Mouse (Mus musculus) mesoderm, embryonic 11.5 days (tissue): Measurements from ENCODE around the gene Slc35f1.

Experiments used
- DNase-seq: peaks from one replicate; pipeline ENCODE4 v3.0.0-alpha.2; 2012; ENCODE audit warnings: low read depth, low spot score

The Slc35f1 gene

DNA sequence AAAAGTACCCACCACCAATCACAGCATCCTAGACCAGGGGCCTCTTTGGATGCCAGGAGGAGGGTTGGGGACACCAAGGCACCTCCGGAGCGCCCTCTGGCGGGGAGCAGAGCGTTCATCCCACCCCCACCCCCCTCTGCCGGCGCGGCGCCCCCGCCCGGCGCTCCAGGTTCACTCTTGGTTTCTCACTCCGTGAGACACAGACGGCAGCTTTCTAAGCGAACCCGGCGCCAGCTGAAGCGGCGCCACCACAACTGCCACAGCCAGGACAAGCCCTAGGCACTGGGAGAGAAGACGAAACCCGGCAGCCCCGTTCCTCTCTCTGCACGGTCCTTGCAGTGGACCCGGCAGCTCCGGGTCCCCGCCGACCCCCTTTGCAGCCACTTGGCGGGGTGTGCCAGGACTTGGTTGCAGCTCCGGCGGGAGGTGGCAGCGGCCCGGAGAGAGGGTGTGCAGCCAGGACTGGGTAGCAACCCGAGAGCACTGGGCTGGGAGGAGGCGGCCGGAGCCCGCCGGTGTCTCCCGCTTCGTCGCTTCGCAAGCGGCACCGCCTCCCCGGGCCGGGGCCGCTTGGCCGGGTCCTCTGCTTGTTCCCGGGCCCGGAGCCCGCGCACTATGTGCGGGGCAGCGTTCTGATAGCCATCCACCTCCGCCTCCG, at the start of gene Slc35f1:
Slc35f1 (plus strand) TSS at position 200 of the 658 bp plus-strand sequence.
- peak; percentile 91 for DNase-seq

DNA sequence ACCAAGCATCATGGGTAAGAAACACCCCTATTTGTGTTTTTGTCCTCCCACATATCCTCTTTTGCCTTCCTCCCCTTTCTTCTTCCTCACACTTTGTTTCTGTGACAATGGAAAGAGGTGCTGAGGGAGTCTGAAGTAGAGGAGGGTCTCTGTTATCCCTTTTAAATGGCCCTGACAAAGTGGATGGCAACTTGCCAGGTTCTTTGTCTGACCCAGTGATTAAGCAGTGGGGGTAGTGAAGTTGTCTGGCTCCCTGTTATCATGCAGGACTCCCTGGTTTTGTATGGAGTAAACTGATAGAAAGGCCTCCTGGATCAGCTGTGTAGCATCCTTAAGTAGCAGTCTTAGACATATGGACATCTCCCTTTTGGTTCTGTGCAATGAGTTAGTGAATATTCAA, 19.1 kb upstream of the Slc35f1 start:
- no peak for DNase-seq

DNA sequence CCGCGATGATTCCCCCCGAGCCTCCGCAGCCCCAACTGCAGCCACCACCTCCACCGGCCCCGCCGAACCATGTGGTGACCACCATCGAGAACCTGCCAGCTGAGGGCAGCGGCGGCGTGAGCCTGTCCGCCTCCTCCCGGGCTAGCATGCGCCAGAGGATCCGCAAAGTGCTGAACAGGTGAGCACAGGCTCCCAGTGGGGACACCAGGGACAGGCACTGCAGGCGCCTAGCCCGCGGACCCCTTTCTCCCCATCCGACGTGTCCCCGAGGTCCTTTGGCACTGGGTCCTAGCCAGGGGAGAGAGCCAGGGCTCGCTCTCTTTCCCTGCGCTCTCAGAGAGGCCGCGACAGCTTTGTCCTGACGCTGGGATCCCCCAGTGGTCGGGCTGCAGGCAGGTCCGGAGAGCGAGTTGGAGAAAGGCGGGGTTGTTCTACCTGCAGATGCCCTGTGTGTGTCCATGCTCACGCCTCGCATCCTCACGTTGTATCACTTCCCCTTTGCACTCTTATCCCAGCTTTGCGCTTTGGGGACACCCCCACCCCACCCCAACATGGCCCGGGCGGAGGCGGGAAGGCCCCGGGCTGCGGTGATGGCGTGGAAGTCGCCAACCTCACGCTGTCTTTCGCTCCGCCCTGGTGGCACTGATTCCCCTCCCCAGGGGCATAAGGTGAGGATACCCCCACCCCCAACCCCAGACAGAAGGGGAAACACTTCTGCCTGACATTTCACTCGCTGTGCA, 829 bp downstream of the Slc35f1 start:
- DNase-seq, result peak; percentile 63

DNA sequence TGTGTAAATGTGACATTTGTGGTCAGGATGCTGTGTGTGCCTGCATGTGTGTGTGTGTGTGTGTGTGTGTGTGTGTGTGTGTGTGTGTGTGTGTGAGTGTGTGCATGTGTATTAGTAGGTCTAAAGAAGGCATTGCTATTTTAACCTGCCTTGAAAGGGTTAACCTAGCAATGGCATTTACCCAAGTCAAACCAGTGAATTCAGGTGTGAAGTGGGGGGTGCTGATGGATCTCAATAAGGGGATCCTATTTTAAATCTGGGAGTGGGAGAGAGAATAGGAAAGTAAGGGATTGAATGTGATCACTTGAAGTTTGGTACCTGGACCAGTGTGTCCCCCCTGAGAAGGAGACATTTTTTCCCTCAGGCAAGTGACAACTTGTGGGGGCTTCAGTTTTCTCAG, 13.4 kb downstream of the Slc35f1 start:
- no peak for DNase-seq

DNA sequence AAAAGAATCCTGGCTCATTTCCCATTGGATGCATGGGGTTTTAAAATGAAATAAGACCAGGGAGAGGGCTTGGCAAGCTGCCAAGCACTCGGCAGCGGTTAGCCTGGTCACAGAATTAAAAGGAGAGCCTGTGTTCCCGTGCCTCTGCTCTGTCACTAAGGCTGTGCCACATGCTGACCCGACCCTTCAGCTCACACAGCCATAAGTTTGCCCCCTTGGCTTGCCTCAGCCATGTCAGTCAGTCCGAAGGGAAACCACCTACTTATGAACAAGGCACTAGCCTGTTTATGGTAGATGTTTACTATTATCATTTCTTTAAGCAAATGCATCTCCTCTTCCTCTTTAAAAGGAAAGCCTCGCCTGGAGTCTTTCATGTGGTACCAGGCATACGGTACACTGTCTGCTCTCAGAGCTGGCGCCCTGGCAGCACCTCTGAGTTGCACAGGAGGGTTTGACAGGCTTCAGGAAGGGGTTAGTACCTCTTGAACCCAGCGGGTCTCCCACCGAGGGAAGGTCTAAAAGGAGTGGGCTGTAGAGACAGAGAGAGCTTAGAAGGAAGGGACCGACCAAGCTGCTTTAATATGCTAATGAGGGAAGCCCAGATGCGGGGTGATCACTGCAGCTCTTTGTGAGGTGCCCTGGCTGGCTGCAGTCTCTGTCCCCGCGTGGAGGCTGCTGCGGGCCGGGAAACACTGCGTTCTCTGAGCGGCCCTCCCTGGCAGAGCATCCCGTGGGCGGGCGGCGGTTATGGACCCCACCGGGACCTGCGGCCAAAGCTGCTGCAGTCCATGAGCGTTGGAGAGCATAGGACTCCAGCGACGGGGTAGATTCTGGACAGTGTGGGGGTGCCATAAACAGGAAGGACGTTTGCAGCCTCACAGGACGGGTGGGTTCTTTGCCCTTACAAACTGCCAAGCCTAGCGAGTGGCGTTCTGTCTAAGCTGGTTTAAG, 14.0 kb downstream of the Slc35f1 start:
- peak; percentile 82 for DNase-seq

DNA sequence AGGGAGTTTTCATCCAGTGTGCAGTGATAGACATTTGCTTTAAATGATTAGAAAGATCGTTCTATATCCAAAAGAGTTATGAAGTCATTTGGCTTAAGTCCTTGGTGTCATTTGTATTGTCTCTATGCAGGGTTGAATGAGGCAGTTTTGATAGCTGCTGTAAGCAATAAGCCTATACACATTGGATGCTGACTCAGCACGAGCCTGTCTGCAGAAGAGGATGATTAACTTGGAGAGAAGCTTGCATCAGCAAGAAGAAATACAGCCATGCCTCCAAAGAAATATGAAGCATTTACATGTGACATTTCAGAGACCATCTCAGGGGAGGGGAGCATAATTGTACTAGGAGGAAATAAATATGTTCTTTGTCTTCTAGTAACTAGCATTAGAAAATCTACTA, 19.1 kb downstream of the Slc35f1 start:
- no peak for DNase-seq

DNA sequence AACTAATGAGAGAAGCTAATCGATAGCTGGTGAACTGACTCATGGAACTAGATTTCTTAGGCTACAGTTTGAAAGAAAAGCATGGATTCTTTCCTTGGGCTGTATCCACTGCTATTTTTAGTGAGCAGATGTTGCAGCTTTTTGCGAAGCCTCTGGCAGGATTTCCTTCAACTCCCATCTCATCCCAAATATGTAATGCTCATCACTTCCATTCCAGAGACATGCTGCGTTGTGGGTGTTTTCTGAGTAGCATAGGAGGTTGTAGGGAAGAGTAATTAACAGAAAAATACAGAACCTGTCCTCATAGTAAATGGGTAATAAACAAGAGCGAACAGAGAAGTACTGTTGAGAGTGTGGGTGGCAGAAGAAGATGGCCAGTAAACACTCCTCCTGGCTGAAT, 21.8 kb downstream of the Slc35f1 start:
- no peak for DNase-seq

DNA sequence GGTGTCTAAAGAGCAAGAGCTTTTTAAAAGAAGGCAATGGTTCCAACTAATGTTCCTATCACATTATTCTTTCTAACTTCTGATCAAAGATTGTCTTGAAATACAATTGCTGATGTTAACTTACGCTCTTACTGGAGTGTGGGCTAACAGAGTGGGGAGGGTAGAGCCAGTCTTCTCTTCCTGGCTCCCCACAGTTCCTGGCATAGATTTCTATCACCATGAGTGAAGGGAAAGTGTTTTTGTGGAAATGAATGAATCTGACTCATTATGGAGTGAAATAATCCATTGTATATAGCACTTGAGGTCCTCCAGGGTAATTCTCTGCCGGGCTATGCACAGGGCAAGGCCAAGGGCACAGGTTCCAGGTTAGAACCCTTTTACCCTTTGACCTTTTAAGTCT, 24.2 kb downstream of the Slc35f1 start:
- no peak for DNase-seq

DNA sequence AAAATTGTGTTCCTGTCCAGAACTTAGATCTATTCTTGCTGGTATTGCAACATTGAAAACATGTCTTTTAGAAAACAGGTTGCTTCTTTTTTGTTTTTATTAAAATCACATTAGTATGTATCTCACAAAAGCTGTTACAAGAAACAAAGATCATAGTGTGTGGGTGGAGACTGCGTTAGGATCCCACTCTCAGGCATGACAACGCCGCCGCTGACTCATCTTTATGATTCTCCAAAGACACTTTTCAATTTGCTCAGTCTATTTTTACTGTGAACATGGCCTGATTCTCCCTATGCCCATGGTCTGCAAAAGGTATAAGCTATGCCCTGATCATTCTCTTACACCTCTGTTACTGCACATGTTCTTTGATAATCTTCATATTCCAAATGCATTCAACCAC, 24.8 kb downstream of the Slc35f1 start:
- no peak for DNase-seq

DNA sequence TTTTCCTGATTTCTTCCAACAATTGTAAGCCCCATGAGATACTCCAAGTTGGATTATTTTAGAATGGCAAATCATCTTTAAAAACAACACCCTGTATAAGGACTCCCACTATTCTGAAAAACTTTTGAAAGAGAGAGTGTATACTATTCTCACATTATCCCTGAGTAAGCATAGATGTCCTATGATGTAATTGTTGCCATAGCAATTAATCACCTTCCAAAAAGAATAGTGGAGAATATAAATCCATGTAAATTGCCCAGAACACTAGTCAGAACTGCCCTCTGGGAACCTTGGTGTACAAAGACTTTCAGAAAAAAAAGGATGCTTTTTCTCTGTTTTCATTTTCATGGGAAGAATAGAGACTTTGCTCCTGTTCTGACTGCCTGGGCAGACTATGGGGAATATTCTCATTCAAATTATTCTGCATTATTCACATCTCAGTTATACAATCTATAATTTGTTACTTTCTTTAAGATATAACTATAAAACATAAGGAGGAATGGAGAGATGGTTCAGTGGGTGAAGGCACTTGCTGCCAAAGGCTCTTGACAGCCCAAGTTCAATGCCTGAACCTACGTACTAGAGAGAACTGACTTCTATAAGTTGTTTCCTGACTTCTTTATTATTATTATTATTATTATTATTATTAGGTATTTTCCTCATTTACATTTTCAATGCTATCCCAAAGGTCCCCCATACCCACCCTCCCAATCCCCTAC, 28.0 kb downstream of the Slc35f1 start:
- DNase-seq, result no peak

DNA sequence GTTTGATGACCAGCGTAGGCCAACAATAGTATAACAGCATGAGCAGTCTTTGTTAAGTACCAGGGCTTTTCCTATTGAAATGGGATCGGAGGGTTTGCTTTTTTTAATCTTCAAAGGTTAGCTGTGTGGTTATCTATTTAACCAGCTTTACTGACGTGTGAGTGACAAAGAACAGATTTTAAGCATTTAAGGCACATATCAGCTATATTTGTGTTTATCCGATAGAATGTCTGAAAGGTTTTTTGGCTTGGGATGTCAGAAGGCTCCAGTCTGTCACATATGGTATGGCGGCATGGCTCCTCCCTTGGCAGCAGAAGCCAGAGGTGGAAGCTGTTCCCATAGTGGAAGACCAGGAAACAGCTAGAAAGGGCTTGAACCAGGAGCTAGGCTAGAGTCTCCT, 36.3 kb downstream of the Slc35f1 start:
- no peak for DNase-seq

DNA sequence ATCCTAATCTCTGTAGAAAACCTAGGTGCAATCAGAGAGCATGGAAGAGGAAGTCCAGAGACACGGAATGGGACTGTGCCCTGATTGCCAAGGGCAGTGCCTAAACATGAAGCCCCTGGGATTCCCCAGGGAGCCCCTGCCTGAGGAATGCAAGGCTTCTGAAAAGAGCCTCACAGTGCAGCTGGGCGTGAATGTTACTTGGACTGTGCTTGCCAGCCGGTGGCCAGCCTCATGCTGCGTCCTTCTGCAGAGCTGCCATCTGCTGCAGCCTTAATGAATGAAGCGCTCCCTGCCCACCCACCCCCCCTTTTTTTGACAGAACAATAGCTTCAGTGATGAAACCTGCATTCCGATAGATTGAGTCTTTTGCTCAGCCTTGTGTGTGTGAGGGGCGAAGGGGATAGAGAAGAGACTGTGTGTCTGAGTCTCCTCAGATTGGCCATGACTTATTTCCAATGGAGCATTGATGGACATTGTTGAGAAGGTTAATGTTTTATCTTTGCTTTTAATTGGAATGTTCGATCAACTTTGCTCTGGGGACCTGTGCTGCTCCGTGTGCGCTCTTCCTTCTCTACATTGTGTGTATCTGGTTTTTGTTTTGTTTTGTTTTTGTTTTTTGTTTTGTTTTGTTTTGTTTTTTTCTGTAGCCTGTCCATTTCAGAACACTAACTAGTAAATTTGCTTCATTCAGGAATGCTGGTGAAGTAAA, 52.5 kb downstream of the Slc35f1 start:
- peak; percentile 96 for DNase-seq

DNA sequence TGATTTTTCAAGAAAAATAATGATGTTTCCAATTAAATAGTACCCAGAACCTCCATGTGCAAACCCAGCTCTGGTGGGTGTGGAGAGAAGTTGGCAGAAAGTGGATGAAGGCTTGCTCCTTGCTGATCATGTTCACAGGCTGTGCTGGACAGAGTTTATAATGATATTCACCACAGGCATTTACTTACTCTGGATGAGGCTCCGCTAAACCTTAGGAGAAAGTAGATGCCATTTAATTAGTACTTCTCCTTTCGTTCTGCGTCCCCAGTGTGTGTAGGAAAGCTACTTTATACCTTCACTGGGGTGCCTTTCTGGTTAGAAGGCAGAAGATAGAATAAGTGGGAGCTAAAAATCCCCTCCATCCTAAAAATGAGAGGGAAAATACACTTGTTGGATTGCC, 53.5 kb downstream of the Slc35f1 start:
- no peak for DNase-seq

DNA sequence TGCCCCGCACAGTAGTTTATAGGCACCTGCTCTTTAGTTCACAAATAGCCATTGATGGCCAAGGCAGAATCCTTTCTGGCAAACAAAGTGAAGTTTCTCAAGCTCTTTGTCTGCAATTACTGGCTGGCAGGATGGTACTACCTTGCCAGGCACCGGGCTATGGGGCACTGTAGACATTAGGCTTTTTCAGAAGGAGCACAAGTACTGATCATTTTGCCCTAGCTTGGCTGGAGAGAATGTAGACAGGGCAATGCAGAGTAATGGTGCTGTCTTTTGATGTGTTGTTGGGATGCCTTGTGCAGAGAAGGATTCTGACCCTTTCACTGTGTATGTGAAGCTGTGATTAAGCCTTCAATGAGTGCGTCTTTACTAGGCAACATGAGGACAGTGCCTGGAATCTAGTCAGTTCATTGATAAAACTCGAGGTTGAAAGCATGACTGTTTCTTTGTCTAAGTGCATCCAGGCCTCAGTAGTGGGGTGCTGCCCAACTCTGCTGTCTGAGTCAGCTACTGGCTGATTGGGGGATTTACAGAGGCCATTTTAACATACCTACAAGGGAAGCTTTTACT, 57.8 kb downstream of the Slc35f1 start:
- DNase-seq, result no peak

DNA sequence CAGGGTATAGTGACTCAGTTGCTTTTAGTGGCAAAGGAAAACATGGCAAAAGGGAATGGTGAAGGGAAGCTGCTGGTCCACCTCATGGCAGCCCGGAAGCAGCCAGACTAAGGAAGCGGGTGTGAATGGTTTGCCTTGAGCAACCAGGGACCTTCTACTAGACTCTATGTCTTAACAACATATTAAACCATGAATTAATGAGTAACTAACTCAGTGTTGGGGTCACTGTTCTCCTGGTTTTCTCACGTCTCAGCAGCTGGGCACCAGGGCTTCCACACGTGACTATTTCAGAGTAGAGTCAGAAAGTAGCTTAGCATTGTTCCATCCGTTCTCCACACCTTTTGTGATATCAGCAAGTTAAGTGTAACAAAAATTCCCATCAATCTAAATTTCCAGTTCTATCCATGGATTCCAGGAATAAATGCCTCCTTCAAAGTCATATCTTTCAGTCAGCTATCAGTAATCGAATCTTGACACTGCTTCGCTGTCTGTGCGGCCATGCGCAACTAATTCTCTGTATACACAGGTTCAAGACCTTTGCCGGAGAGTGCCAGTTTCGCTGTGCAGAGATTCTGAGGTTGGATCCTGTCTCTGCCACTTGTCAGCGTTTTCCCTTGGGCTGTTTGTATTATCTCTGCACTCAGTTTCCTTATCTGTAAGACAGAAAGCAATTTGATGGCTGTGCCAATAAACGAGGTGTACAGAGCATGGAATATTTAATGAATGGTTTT, 65.8 kb downstream of the Slc35f1 start:
- no peak for DNase-seq

DNA sequence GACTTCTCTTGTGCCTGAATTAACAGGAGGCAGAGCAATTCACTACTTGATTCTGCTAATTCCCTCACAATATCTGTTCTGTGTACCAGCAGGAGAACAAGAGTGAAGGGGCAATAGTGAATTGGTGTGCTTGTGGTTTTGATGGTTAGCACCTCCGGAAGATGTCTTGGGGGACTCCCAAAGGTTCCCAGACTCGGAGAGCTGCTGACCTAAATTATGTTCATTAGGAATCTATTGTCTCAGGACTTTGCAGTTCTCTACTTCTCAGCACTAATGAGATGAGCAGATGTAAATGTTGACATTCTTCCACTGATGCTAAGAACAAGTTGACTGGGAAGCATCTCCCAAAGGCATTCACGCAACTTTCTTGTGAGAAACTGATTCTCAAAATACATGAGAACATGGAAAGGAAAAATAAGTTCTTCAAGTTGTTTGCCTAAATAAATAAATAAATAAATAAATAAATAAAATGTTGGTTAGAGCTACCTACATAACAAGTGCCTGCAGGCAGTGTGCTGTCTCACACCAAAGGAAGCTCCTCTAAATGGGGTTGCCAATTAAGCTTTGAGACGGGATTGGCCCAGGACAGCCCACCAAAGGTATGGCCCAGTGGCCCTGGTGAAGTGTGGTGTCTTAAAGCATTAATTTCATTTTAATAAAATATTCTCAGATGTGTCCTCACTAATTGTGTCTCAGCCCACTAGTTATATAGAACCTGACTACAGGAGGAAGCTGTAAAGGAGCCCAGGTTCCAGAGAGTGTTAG, 67.3 kb downstream of the Slc35f1 start:
- no peak for DNase-seq

DNA sequence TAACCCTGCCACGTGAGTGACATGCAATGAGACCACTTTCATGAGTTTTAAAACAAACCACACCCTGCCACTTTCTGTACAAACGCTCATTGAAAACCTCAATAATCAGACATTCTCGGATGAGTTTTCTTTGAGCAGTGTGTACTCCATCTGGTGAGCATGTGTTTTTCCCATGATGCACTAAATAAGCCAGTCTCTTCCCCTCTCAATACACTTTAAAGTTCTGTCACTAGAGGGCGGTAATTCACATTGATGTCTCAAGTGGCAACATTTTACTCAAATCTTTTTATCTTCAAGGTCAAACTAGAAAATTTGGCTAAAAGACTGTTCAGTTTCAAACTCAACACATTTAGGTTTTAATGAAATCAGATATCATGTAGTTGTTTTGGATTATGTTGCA, 68.3 kb downstream of the Slc35f1 start:
- peak; percentile 76 for DNase-seq

DNA sequence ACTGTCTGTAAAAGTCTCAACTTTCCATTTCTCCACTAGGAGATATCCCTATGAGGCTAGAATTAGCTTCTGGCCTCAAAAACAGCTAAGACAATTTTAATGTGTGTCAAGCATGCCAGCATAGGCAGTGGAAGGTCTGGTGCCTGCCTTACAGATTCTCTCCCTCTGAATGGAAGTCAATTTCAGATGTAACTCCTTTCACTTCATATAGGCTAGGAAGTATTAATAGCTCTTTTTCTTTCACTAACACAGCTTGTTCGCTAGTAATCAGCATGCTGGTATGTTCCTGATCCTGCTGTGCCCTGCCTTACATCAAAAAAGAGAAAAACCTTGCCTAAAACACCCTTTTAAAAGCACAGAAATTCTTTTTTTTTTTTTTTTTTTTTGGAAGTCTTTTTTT, 70.2 kb downstream of the Slc35f1 start:
- DNase-seq, result no peak

DNA sequence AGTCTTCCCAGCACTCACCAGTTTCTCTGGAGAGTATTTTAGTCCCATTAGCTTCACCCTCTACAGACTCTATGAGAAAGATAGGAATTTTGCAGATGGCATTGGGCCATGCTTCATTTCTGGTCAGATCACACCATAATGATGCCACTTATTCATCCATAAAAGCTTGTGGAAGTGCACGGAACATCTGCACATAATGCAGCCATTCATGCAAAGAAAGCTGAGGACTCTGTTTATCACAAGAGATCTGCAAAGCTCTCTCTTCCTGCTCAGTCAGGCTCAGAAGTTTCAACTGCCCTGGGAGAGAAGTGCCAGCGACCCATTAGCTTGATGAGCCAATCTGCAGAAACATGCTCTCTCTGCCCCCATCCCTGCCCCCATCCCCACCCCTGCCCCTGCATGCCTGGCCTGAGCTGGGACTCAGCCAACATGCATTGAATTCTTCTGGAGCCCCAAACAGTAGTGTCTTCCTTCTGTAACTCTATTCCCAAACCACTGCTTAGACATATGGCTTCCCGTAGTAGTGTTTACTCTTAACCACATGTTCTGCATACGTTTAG, 89.7 kb downstream of the Slc35f1 start:
- DNase-seq, result no peak
